ENCODE assay signal across 8 mouse cellular contexts in genomic region chrX:153007021-153007684, GRCm38 (mm10). TPM values are rescaled to one million over a fixed set of nuclear protein-coding genes. Genes with fewer than 3 reads are reported as not detected.
A peak's percentile ranks its signal among the peaks of the same experiment; 100 is the strongest.
DNase-seq lines count a peak whose midpoint lies in the region; ATAC-seq lines count a peak whose summit lies in the region.

No protein-coding gene starts in this region.

- peak; percentile 87 for DNase-seq in ZHBTc4 (ENCODE audit: low read depth, low spot score)
- DNase-seq in cerebellum, postnatal 25 days: peak; percentile 73 to 85
- DNase-seq in frontal cortex, postnatal 36 days (ENCODE audit: low spot score in 2 of 2): peak; percentile 18 to 28
- peak; percentile 31 to 37 for DNase-seq in layer of hippocampus, postnatal 14 days (ENCODE audit: low spot score in 2 of 2)
- DNase-seq in lung, postnatal 14 days: peak; percentile 41
- peak; percentile 73 for DNase-seq in retina, postnatal 1 day
- DNase-seq in thymus, postnatal 4 days: peak; percentile 51

- no peaks in the 10 kb centered on the region for H3K4me1 ChIP-seq in hindbrain, embryonic 13.5 days (replicated peaks)

- no peaks in the 10 kb centered on the region for H3K36me3 ChIP-seq in hindbrain, embryonic 13.5 days

- H3K27ac ChIP-seq in hindbrain, embryonic 13.5 days: peak overlapping the region; percentile 87

- H3K9me3 ChIP-seq in hindbrain, embryonic 13.5 days: no peaks in the 10 kb centered on the region

- H3K9ac ChIP-seq in hindbrain, embryonic 13.5 days: peak overlapping the region; percentile 74

- peak; percentile 92 for ATAC-seq in hindbrain, embryonic 13.5 days (ENCODE audit: low FRiP score)

- peak overlapping the region; percentile 57 for H3K4me2 ChIP-seq in hindbrain, embryonic 13.5 days

- WGBS in hindbrain, embryonic 13.5 days: 11% methylated on average over 49 of the region's 58 CpGs

- H3K27me3 ChIP-seq in hindbrain, embryonic 13.5 days: 0 out of 2 replicates have a peak, but pooled peaks cover 2% of the 10 kb centered on the region

- H3K4me3 ChIP-seq in hindbrain, embryonic 13.5 days: peak overlapping the region; percentile 53

RNA-seq across cellular contexts. Expression of gene Usp51, which starts 0.9 kb away (rescaled TPM):
- 1.6 and 1.8 TPM in 2 replicates for polyA plus RNA-seq in hindbrain, embryonic 13.5 days (2015; fragmentation: Nextera tagmentation; extraction: Ambion mirVana)
- total RNA-seq in layer of hippocampus, postnatal 14 days (2021): 1 to 10 TPM; 2.4 to 3.5 TPM

RNA-seq across cellular contexts. Expression of gene Mageh1, which starts 30.2 kb away (rescaled TPM):
- 121 and 126 TPM in 2 replicates for polyA plus RNA-seq in hindbrain, embryonic 13.5 days (2015; fragmentation: Nextera tagmentation; extraction: Ambion mirVana)
- total RNA-seq in layer of hippocampus, postnatal 14 days (2021): 10 to 100 TPM; 51.8 to 54.7 TPM

Comparison
In these comparisons a context has a peak if more than half of its experiments do, and no peak if none do; other contexts are left out.
1. Peak in every context shown above with its lines: DNase-seq, ATAC-seq, H3K4me3 ChIP-seq and H3K27ac ChIP-seq.
2. DNase-seq: peak in every context shown above with its lines; median percentile 87 in ZHBTc4; 79 in cerebellum, postnatal 25 days; 73 in retina, postnatal 1 day; 51 in thymus, postnatal 4 days; 41 in lung, postnatal 14 days; 34 in layer of hippocampus, postnatal 14 days; 23 in frontal cortex, postnatal 36 days.